Mouse (Mus musculus): ENCODE measurements around the gene Primpol.

GRCm38 (mm10) chr8:46651872-46652271 lies 34.9 kb upstream of the Primpol start:
- no peak for TF ChIP-seq CTCF (IDR thresholded peaks at IDR 0.05; ENCODE audit: low read depth, low read length)
- TF ChIP-seq POLR2A (IDR thresholded peaks at IDR 0.05; ENCODE audit: extremely low read depth, insufficient read depth, low read length) = no peak
